Mouse (Mus musculus) urinary bladder, postnatal 36 days (tissue): ENCODE measurements around the gene Tmem251.

Experiments used
- DNase-seq, 2 experiments: peaks; one replicate each; pipeline ENCODE4 v3.0.0; 2022; ENCODE audit warnings: low spot score in 2 of 2, mixed read lengths in 1 of 2

Gene Tmem251

DNA sequence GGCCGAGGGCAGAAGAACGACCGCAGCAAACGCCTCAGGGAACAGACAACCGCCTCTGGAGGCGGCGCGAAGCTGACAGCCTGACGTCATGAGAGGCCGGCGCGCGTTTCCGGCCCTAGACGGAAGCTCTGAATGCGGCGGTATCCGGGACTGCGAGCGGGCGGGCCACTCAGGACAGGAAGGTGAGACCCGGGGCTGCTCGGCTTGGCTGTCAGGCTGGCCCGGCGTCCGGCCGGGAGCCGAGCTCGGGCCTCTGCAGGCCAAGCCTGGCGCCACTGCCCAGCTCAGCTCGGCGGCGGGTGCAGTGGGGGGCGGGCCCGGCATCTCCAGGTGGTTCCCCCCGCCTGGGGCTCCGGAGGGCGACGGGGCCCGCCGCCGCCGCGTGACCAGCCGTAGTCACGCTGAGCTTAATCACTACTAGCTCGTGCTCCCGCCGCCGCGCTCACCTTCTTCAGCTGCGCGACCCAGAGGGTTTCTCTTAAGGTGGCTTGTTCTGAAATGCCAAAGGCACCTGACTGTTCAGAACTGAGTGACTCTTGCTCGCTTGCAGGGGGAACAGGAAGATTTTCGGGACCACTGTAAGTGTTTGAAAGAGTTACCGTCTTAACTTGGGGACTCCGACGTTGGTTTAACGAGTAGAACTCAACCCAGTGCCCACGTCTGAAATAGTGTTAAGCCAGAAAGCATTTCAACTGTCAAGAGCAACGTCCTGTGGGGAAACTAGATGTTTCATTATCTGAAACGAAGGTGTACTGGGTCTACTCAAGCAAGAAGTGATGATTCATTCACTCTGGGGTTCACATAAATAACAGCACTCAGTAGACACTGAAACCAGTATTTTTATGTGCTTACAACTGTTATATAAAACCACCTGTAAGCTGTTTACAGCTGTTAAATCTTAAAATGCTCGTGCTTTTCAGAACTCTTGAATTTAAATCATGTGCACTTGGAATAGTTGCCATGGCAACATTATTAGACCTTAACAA lies at the start of gene Tmem251, which contains the start of gene Moap1:
TSS of gene Tmem251 (plus strand) at position 174 of the 986 bp plus-strand sequence.
TSS of gene Moap1 (minus strand) at position 73 of the 986 bp plus-strand sequence.
- peak; percentile 81 to 91 for DNase-seq

DNA sequence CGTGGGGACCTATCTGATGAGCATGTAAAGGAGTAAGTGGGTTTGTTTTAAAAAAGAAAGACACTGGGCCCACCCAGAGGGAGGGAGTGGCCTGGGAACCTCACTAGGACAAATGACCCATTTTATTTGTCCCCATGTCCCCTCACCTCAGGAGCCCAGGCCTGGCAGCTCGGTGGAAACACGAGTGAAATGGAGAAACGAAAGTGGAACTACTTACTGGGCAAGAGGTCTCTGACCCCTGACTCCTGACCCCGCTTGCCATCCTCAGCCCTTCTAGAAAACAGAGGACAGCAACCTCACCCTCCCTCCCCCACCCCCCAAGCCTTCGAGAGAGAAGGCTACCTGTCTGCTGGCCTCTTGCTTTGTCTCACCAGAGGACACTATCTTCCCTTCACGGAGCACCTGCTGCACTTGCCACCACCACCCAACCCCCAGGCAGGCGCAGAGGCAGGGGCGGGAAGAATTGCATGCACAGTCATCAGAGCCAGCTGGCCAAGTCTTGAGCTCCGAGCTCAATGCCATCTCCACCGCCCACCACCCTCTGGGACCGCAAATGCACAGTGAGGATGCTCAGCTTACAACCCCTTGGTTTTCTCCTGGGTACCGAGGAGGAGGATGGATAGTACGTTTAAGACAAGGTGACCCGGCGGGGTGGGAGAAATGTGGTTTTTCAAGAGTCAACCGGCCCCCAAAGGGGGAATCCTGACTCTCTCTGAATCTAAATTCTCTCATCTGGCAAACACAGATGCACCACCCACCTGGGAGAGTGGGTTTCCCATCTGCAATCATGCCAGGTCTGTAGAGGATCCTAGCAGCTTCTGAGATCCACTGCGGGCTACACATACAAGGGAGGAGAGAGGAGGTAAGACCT lies 48.0 kb upstream of the Tmem251 start:
- no peak for DNase-seq

DNA sequence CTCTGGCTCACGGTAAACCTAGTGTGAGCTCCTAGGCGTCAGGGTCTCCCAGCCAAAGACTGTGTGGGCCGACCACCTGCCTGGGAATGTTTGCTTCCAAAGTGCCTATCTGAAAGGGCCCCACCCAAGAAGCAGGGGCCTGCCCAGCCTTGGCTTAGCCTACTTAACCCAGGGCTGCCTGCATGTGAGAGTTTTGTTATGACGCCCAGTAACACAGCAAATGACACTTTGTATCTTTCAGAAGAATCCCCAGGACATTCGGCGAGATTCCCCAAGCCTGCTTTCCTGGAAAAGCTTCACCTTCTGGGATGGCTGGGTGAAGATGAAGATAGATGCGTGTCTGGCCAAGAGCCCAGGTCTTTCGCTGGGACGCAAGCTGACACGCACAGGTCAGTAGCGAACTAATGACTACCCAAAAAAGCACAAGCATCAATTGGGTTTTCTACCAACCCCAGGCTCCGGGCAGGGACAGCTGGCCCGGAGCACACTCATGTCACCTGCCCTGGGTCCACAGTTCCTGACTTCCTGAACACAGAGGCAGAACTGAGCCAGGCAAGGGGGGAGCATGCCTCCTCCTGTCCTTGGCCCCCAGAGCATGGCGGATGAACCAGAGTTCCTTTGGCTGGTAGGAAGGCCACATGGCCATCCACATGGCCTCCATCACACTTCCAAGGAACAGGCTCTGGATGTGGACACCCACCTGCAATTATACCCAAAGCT lies 46.8 kb upstream of the Tmem251 start:
- DNase-seq = no peak

DNA sequence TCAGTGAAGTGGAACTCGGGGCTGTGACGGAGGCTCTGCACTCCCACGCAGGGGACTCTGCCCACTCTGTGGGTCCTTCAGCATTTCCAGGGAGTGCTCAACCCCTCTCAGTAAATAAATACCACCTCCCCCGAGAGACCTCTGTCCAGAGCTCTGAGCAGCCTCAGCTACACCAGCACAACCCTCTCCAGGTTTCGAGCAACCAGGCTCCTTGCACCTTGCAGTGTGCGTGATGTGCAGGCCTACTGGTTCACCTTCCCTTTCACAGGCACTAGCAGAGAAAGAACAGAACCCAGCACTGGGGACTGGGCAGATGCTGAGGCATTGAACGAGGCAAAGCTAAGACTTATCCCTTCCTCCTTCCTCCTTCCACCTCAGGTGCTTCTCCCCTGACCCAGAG lies 46.2 kb upstream of the Tmem251 start:
- no peak for DNase-seq

DNA sequence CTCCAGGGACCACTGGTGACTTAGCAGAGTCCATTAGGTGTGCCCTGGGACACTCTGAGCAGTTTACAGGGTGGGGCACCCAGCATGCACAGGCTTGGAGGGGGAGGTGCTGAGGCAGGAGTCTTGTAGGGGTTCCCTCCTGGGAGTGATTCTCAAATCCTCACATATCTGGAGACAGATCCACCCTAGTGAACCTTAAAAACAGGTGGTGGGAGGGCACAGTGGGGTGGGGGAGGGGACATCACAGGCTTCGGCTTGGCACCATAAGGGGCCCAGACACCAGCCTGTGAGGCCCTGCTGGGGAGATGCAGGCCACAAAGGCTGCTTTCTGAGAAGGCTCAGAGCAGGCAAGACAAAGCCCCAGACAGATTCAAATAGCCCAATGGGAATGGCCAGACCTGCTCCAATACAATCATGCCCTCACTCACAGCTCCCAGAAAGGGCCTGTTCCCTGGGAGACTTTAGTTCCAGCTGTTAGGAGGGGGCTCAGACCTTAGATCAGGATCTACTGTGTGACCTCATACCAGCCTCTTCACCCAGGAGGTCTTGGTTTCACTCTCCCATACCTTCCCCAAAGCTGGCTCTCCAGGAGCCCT lies 45.4 kb upstream of the Tmem251 start:
- no peak for DNase-seq

DNA sequence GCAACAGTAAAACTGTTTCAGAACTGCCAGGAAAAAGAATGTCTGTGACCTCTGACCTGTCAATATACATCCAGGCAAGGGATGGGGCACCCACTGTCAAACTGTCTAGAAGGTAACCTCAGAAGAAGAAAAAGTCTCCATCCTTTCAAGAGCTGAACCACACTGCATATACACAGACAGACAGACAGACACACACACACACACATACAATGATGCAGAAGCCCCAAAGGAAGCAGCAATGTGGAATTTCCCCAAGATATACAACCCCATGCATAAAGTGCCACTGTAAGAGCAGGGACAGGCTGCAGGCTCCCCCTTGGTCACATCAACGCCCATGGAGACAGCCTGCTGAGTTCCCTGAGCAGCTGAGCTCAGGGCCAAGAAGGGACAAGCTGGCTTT lies 44.4 kb upstream of the Tmem251 start:
- DNase-seq = no peak

DNA sequence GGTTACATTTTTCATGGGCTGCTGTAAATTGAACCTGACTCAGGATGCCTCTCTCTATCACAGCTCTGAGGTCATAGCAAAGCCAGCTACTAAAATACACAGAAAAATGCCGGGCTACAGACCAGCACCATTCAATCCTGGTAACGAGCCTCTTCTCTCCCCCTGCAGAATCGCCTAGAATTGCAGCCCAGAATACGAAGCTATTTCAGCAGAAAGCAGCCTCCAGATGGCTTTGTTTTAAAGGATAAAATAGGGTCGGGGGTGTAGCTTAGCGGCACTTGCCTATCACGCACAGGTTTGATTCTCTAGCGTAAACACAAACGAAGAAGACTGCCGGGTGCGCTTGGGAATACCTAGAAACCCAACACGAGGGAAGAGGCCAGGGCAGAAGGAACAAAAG lies 43.1 kb upstream of the Tmem251 start:
- no peak for DNase-seq

DNA sequence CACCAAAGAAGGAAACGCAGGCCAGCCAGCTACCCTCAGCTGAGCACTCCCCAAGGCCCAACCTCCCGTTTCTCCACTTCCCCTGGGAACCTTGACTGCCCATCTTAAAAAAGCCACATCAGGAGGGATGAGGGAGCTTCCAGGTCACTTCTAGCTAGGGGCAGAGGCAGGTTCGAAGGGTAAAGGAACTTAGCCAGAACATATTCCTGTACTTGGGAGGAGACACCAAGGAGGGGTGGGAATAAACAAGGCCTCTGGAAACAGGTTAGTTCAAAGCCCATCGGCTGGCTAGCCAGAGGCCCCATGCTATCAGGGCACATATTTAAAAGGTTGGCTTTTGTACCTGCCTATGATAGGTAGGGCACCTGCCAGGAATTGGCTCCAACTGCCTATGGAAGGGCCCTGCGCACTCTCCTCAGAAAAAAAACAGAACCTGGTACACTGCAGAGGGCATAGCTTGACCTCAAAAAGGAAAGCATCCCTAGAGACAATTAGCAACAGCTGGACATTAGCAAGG lies 41.8 kb upstream of the Tmem251 start:
- no peak for DNase-seq

DNA sequence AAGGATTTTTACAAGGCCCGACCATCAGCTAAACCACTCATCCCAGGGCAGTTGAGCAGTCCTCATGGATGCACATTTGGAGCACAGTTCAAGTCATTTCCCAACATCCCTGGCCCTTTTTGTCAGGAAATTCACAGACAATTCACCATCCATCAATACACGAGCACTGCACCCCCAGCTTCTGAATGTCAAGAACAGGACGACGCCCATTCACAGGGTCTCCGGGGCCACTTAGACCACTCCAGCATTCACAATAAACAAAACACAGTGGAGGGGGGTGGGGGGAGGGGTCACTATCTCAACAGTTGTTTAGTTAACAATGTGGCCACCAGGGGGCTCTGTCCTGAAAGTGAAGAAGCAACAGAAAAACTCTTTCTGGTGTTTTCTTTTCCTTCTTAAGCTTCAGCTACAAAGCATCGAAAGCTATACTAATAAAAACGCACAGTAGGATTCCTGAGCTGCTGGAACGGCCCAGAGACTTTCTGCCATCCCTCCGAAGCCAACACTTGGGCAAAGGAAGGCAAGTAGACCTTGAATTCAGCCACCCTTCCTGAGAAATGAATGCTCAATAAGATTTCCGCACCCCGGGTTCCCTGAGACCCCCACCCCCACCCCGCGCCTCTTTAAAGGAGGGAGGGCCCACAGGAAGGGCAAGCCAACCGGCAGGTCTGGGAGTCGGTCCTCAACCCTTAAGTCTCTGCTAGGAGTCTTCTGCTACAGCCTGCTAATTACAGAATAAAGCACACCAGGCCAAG lies 41.0 kb upstream of the Tmem251 start:
- peak; percentile 60 to 72 for DNase-seq

DNA sequence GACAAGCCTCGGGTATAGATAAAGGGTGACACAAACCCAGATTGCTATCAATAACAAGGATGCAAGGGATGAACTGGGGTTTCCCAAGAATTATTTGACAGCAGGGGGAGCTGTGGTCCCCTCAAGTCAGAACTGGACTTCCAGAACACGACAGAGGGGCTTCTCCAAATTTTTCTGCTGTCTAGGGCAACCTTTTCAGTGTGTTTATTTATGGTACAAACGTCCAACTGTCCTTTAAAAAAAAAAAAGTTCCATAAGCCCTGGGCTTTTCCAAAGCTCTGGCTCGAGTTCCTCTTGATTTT lies 40.5 kb upstream of the Tmem251 start:
- no peak for DNase-seq

DNA sequence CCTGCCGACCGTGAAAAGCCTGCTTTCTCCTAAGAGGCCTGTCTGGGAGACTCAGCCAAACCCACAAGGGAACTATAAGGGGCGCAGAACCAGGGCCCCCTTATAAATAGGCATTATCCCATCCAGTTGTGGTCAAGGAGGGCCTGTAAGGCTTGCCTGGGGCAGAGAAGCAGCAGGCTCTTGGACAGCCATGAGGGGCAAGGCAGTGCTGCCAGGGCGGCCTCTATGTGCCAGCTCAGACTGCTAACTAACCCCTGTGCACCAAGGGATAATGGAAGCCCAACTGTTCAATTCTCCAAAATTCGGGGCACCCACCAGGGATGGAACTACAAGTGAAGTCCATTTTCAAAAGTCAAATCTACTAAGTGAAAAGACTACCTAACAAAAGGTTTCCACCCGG lies 40.1 kb upstream of the Tmem251 start:
- DNase-seq = no peak

DNA sequence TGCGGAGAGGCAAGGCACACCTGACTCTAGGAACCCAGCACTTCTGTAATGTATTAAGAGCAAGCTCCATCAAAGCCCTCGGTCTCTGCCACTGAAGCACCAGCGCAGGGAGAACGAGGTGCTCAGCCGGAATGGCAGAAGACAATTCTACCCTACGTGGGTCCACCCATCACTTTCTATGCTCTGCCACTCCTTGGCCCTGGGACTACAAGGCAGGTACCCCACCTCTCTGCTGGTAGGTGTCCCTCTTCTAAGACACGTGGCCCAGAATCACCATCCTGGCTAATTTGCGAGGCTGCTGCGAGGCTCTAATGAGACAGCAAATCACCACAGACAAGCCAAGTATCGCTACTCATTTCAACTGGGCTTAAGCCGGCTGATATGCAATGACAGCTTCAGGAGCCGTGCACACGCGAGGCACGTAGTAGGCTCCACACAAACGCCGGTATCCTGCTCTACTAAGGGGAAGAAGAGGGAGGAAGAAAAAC lies 39.6 kb upstream of the Tmem251 start:
- DNase-seq = no peak

DNA sequence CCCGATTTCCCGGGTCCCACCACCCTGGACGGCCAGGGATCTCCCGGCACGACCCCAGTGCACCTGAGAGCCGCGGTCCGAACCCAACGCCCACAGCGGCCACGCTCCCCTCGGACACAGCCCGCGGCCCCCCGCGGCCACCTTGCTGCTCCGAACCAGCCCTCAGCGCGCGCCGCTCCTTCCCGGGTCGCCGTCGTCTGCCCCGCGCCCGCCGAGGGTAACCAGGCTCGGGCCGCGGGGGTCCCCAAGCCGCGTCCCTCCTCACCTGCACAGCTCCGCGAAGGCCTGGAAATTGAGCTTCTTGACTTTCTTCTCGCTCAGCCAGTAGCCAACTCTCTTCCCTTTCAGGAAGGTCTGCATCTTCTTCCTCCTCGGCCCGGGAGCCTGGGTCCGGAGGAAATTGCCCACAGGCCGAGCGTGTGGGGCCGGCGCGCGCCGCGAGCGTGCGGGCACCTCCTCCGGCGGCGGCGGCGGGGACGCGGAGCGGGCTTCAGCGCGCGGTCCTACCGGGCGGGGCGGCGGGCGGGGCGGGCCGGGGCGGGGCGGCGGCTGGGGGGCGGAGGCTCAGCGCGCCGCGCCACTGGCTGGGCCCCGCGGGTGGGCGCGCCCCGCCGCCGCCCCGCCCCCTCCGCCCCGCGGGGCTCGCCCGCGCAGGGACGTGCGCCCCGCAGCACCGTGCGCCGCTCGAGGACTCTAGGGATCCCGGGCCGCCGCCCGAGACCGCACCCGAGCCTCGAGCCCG lies 38.9 kb upstream of the Tmem251 start, which contains the start of gene Itpk1:
TSS of gene Itpk1 (minus strand) at position 474 of the 742 bp plus-strand sequence.
- DNase-seq = peak in 1 of 2 experiments; percentile 34

DNA sequence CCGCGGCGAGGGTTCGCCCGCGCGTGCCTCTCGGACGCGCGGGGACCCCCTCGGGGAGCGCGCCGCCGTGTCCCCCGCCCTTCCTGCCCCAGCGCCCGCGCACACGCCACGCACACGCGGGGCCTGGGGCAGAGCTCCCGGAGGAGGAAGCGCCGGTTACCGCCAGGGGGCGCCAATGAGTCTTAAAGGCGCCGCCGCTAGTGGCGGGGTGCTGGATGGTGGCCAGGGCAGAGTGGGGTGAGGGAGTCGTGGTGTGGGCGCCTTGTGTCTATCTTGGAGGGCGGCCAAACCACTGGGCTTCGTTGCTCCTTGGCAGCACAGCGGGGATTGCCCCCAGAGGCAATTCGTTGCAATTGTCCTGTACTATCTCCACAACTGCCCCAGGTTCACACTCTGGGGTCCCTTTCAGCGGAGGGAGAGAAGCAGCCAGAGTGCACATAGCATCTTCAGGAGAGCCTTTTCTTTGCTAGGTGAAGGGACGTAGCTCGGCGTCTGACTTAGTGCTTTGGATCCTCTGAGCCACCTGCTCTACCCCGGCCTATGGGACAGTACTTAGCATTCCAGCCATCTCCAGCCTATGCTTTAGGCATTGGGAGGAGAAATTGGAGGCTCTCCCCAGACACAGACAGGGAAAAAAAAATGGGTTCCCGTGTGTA lies 38.2 kb upstream of the Tmem251 start:
- peak; percentile 63 to 80 for DNase-seq

DNA sequence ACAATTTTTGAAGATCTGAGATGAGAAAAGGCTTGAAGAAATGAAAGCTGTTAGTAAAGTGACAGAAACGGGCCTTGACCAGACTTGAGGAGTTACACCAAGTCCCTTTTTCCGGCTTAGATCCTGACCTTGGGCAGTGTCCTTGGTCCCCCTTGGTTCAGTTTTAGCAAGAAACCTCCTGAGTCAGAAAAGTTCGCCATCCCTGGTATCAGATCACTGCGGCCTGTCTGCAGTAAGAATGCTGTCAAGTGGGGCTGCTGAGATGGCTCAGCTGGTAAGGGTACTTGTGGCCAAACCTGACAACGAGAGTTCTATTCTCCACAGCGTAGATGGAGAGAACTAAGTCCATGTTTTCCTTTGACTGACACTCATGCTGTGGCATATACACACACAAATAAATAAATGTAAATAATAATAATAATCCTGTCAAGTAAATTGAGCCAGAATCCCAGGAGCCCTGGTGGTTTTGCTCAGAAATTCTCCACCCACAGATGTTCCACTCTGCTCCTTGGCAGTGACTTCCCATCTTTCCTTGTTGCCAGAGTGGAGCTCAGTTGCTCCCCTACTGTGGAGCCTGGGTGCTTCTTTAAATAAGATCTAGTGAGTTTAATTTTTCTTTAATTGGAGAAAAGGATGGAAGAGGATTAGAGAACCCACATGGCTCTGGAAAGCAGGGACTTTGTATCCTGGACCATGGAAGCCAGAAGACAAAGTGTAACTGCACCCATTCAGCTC lies 37.5 kb upstream of the Tmem251 start:
- no peak for DNase-seq

DNA sequence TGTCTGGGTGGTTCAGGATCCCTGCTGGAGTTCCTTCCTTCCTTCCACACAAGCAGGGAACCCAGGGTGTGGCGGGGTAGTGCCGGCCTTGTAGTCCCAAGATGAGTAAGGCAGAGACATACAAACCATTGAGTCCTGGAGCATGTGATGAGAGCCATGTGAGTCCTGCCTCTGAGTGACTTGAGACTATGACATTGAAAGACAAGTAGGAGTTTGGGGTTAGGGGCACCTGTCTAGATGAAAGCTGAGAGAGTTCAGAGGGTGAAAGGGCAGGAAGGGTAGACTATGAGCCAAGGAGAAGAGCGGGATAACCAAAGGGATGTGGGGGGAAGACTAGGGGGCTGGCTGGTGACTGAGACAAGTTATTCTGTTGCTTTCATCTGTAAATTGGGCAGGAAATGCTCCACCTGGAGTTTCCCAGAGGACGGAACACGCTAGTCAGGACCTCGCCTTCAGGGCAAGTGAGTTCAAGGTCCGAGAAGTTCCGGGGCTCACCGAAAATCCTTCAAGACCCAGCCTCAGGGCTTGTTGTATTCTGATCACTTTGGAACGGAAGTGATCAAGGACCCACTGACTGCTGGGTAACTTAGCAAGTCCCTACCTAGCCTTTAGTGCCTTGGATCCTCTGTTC lies 36.6 kb upstream of the Tmem251 start:
- no peak for DNase-seq

DNA sequence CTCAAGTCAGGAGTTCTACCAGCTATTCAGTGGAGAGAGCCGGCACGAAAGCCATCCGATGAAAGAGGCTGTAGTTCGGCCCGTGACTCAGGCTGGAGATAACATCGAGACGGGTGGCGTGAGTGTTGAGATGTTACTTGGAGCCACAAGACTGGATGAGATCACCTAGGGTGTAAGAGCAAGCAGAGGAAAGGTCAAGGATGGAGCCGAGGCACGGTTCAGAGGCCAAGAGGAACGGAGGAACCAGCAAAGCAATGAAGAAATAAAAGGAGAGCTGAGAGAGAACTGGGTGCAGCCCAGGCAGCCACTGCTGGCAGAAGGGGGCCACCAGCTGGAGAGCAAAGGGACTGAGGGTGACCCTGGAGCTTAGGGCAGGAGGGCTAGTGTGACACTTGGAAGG lies 35.3 kb upstream of the Tmem251 start:
- DNase-seq = peak; percentile 38 to 57

DNA sequence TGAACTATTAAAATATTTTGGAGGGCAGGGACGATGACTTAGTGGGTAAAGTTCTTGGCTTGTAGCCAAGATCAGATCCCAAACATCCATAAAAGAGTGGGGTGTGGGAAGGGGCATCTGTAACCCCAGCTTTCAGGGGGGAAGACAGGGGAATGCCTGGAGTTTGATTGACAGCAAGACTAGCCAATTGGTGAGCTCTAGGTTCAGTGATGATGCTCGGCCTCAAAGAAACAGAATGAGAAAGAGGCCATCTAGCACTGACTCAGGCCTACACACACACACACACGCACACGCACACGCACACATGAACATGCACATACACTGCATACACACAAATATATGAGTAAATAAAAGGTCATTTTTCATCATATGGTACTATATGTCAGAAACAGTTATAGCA lies 33.7 kb upstream of the Tmem251 start:
- DNase-seq = no peak
